Mouse (Mus musculus) CH12.LX (cell line): ENCODE results near the gene Klk1b4.

ENCODE experiments used
- CTCF ChIP-seq, 2 experiments: IDR thresholded peaks in 1 of 2; conservative IDR thresholded peaks in 1 of 2; 2 replicates each; pipeline ENCODE4 v1.5.1; 2011 to 2012; ENCODE audit warnings: low read depth in 2 of 2, low read length in 2 of 2, improper control_type of control experiment in 1 of 2, inconsistent platforms in 1 of 2, mild to moderate bottlenecking in 1 of 2, moderate library complexity in 1 of 2
- EP300 ChIP-seq: IDR thresholded peaks from 2 replicates; pipeline ENCODE4 v1.6.1; 2011; ENCODE audit warnings: low read length, improper control_type of control experiment
- MEF2A ChIP-seq: IDR thresholded peaks from 2 replicates; pipeline ENCODE4 v1.6.1; 2014; ENCODE audit warnings: low read depth, mild to moderate bottlenecking, inconsistent platforms, low read length, improper control_type of control experiment, borderline replicate concordance
- MXI1 ChIP-seq: IDR thresholded peaks from 2 replicates; pipeline ENCODE4 v1.6.1; 2011; ENCODE audit warnings: mild to moderate bottlenecking, low read depth, low read length, improper control_type of control experiment
- MYC ChIP-seq: IDR thresholded peaks from 2 replicates; pipeline ENCODE4 v1.6.1; 2011; ENCODE audit warnings: low read depth, mild to moderate bottlenecking, improper control_type of control experiment, low read length
- POLR2A ChIP-seq: IDR thresholded peaks from 2 replicates; pipeline ENCODE4 v1.6.1; 2011; ENCODE audit warnings: low read depth, mild to moderate bottlenecking, improper control_type of control experiment, low read length
- POLR2AphosphoS2 ChIP-seq: IDR thresholded peaks from 2 replicates; pipeline ENCODE4 v1.6.1; 2011; ENCODE audit warnings: low read depth, low read length, improper control_type of control experiment
- ZKSCAN1 ChIP-seq: IDR thresholded peaks from 2 replicates; pipeline ENCODE4 v1.6.1; 2012; ENCODE audit warnings: low read depth, inconsistent platforms, low read length, improper control_type of control experiment, borderline replicate concordance
- ZMIZ1 ChIP-seq: IDR thresholded peaks from 2 replicates; pipeline ENCODE4 v1.6.1; 2012; ENCODE audit warnings: low read depth, mild to moderate bottlenecking, inconsistent platforms, low read length, improper control_type of control experiment

DNA sequence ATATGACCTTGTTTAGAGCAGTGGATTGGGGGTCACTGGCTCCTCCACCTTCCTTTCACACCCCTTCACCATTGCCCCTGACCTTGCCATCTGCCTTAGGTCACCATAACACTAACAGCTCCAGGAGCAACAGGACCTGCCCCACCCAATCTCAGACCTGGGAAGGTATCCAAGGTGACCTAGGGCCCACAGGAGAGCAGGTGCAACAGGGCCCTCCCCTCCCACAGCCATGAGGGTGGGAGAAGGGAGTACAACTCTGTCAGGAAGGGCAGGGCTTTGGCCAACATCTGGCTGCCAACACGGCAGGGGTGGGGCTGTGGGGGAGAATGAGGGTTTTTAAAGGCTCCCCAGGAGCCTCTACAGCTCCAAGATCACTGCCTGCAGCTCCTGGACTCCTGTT lies 17.8 kb downstream of the Klk1b4 start, which contains the start of gene Klk1:
- TF ChIP-seq ZMIZ1 (no peak), ZKSCAN1 (no peak), EP300 (no peak), MEF2A (no peak), POLR2AphosphoS2 (no peak), MYC (no peak), MXI1 (no peak), POLR2A (no peak), CTCF (conservative IDR thresholded peaks at IDR 0.05 in 1 of 2, IDR thresholded peaks at IDR 0.05 in 1 of 2; ENCODE audit: low read depth in 2 of 2, low read length in 2 of 2) (no peak)
